Mouse (Mus musculus): Measurements from ENCODE around the gene Ift22.
"Not testable (repeated sequence)": the region's sequence is repeated elsewhere in the genome, so short reads cannot be mapped to it uniquely, and the experiment has no call there.

Gene Ift22

DNA sequence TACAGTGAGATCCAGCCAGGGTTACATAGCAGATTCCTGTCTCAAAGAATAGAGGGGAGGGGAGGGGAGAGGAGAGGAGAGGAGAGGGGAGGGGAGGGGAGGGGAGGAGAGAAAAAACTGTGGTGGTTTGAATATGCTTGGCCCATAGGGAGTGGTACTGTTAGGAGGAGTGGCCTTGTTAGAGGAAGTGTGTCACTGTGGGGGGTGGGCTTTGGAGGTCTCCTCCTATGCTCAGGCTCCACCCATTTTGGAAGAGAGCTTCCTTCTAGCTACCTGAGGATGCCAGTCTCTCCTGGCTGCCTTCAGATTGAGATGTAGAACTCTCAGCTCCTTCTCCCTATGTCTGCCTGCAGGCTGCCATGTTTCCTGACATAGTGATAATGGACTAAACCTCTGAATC, 39.9 kb downstream of the Ift22 start:
- DNase-seq (ENCODE audit: low spot score in 2 of 2) = no peak

DNA sequence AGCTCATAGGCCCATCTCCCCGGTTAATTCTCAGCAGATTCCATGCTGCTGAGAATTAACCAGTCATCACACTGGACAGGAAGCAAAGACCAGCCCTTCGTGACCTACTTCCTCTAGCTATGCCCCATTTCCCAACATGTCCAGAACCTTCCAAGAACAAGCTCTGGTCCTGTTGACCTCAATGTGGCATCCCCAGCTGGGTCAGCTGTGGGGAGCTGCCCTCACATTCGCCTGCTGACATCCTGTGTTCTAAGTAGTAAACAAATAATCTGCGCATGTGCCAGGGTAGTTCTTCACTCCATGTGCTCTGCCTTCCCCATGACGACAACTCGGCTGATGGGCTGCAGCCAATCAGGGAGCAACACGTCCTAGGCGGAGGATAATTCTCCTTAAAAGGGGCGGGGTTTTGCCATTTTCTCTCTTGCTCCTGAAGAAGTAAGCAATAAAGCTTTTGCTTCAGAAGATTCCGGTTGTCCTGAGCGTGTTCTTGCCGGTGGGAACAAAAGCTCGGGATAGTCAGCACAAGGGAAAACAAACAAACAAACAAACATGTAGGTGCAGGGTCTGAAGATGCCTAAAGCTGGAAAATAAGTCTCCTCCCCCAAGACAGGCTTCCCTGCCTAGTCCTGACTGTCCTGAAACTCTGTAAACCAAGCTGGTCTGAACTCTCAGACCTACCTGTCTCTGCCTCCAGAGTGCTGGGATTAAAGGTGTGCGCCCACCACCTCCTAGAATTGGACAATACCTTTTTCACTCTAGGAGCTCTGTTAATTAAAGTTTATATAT, 41.8 kb downstream of the Ift22 start:
- not testable (repeated sequence) for DNase-seq (ENCODE audit: low spot score in 2 of 2)

DNA sequence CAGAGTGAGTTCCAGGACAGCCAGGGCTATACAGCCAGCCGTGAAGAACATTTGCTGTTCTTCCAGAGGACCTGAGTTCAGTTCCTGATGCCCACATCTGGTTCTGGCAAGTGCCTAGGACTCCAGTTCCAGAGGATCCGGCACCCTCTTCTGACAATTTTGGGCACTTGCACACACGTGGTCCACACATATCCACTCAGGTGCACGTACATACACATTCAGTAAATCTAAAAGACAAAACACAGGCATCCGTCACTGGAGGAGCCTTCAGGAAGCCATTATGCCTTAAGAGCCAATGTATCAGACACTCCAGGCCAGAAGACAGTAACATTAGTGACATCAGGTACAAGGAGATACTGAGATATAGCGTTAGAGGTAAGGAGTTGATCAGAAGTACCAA, 42.6 kb downstream of the Ift22 start:
- DNase-seq (ENCODE audit: low spot score in 2 of 2) = no peak

DNA sequence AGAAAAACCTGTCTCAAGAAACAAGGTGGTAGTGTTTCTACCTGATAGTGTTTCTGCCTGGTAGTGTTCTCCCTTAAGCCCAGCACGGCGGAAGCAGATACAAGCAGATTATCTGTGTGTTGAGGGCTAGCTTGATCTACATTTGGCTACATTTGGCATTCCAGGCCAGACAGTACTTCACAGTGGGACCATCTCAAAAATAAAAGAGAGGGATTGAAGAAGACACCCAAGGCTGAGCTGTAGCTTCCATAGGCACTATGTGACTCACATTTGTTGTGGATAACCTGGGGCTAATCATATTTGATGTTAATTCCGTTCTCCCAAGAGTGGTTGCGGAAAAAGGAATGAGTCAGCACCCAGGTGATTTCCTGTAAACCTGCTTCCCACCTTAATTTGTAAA, 44.2 kb downstream of the Ift22 start:
- no peak for DNase-seq (ENCODE audit: low spot score in 2 of 2)

DNA sequence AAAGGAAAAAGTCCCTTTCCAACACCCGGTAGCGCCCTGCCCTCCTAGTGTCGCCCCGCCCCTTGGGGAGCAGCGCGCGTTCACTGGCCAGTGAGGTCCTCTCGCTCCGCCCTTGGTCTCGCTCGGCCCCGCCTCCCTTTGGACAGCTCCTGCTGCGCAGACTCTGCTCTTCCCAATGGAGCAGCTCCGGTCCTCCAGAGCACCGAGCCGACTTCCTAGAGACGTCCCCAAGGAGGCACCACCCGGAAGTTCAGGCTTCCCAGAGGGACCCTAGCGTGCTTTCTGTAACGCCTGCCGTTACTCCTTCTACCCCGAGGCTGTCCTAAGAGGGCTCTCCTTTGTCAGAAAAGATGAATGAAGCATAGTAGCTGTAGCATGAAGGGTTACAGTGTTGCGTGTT, 45.1 kb downstream of the Ift22 start, which contains the start of gene Fis1:
Gene Fis1, plus strand, starts transcription at position 261 of the 400 bp plus-strand sequence.
- peak; percentile 73 to 90 for DNase-seq (ENCODE audit: low spot score in 2 of 2)

DNA sequence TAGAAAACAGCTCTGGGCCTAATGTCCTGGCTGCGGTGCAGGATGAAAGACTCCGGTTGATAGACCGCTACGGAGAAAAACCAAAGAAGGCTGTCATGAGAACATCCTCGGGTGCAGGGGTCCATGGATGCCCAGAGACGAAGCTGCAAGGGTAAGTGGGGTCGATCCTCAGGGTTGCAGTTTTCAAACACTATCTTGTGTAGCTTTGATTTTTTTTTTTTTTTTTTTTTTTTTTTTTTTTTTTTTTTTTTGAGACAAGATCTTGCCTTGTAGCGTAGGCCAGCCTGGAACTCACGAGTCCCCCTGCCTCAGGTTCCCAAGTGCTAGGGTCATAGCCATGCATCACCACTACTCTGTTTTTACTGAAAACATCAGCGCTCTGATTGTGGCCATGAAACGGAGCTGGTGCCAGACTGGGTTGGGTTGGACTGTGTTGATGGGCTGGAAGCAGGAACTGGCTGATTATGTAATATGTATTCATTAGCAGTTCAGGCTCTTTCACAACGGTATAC, 45.5 kb downstream of the Ift22 start:
- DNase-seq (ENCODE audit: low spot score in 2 of 2) = peak in 1 of 2 experiments; percentile 17

DNA sequence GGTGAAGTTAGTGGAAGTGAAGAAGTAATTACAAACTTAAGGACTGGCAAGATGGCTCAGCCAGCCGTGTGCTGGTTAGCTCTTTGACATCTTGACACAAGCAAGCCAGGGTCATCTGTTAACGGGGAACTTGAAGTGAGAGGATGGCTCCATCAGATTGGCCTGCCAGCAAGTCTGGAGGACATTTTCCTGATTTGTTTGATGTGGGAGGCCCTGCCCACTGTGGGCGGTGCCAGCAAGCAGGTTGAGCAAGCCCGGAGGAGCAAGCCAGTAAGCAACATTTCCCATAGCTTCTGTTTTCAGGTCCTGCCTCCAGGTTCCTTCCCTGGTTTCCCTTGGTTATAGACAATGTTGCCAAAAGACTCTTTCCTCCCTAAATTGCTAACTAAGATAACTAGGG, 47.7 kb downstream of the Ift22 start:
- no peak for DNase-seq (ENCODE audit: low spot score in 2 of 2)

DNA sequence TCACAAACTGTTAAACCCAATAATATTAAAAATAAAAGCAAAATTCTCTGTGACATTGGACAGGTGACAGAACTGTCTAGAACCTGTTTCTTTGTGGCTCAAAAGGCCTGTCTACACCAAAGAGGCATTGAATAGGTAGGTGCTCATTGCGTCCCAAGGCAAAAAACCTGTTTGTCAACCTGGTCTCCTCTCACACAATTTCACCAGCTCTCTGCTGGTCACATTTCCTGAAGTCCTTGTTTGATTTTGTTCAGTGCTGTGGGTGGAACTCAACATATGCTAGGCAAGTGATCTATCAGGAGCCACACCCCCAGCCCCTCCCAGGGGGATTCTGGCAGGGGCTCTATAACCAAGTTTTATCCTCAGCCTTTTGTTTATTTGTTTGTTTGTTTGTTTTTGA, 49.3 kb downstream of the Ift22 start:
- DNase-seq (ENCODE audit: low spot score in 2 of 2) = no peak

DNA sequence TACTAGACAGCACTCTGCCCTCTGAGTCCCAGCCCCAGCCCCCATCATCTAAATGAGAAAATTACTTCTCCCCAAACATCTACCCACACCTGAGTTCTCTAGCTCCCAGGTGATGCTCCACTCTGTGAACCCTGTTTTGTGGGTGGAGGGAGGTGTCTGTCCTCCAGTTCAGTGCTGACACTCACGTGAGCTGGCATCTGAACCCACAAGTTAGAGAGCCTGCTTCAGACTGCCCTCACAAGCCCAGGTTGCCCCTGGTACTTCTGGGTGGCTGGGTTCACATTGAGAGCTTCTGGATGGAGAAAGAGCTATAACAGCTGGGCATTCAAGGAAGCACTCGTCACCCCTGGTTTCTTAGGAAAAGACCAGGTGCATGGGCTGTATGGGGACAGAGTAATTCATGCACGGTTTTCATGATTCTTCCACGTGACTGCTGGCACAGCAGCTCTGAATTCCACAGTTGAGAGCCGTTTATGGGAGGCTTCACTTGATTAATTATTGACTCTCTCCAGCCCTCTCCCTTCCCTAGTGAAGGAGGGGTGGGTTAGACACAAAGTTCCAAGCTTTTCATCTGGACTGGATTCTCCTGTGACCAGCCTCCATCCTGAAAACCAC, 51.1 kb downstream of the Ift22 start:
- DNase-seq (ENCODE audit: low spot score in 2 of 2) = no peak

DNA sequence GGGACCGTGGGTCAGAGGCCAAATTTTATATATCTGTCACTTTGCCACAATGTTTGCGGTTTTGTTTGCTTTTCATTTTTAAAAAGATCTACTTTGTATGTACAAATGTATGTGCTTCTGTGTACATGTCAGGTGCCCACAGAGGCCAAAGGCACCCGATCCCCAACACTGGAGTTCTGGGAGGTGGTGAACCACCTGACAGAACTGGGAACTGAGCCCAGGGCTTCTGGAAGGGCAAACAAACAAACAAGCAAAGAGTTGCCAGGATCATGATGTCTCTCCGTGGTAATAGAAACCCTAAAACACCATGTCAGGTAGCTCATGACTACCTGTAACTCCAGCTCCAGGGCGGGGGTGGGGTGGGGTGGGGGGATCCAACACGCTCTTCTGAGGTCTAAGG, 52.1 kb downstream of the Ift22 start:
- DNase-seq (ENCODE audit: low spot score in 2 of 2) = no peak

DNA sequence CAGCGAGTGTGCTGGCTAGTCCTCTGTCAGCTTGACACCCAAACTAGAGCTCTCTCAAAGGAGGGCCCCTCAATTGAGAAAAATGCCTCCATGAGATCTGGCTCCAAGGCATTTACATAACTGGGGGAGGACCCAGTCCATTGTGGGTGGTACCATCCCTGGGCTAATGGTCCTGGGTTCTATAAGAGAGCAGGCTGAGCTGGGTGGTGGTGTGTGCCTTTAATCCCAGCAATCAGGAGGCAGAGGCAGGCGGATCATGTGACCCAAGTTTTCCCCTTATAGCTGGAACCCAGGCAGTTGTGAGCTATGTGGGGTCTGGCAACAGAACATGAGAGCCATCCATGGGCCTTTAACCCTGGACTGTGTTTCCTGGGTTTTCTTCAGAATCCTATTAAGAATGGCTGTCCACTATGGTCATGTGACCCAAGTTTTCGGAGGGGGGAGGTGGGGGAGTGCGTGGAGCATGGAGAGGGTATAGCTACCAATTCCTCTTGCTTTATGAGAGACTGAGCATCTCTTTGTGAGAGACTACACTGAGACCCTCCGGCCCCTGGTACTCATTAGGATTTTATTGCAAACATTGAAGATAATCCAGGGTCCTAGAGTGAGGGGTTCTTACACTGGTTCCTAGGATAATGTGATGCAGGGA, 53.5 kb downstream of the Ift22 start:
- no peak for DNase-seq (ENCODE audit: low spot score in 2 of 2)

DNA sequence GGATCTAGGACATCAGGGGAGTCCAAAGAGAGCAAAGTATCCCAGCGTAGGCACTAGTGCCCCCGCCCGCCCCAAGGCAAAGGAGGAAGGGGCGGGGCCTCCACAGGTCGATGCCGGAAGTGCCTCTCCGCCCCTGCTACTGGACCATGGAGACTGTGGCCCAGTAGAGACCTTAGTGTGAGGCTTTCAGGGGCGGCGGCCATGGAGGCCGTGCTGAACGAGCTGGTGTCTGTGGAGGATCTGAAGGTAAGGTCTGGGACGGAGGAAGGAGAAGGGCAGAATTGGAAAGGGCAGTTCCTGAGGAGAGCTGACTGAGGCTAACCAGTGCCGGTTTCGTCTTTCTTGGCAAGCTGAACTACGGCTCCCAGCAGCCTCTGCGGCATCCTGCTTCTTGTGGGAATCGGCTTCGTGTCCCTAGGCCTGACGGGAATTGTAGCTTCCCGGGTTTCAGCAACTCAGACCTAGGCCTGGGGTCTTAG, 54.1 kb downstream of the Ift22 start:
- DNase-seq (ENCODE audit: low spot score in 2 of 2) = peak; percentile 93 to 94

DNA sequence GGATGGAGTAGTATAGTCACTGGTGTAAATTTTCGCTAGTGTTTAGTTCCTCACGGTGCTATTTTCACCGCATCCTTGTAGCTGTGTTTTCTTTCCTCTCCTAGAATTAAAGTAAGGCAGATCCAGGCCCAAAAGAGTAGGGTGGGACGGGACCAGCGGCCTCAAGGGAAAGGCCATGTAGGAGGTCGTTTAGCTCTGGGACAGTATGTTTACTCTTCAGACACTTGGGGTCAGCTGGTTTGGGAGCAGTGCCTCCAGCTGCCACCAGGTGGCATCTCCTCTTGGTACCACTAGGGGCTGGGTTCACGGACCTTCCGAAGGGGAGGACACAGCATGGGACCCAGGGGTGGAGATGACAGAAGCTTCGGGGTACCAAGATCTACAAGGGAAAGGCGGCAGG, 54.6 kb downstream of the Ift22 start:
- peak; percentile 87 to 91 for DNase-seq (ENCODE audit: low spot score in 2 of 2)

DNA sequence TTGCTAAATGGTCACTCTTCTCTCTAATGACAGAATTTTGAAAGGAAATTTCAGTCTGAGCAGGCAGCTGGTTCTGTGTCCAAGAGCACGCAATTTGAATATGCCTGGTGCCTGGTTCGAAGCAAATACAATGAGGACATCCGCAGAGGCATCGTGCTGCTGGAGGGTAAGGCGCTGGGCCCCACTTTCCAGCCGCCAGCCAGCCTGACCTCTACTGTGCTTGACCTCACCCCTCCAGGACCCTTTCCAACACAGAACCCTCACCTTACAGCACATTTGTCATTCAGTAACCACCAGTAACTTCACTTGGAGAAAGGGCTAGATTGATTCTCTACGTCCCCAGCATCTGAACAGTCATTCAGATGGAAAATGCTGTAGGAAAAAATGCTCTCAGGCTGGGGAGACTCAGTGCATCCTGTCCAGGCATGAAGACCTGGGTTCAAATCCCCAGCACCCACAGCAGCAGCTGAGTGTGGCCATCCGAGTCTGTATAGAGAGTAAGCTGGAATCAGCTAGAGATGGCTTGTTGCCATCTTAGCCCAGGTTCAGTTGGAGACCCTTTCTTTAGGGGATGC, 55.1 kb downstream of the Ift22 start:
- no peak for DNase-seq (ENCODE audit: low spot score in 2 of 2)

Measured in spleen, postnatal 10 days (tissue).